13 mouse cellular contexts compared by ENCODE assay signal in the genomic region with DNA sequence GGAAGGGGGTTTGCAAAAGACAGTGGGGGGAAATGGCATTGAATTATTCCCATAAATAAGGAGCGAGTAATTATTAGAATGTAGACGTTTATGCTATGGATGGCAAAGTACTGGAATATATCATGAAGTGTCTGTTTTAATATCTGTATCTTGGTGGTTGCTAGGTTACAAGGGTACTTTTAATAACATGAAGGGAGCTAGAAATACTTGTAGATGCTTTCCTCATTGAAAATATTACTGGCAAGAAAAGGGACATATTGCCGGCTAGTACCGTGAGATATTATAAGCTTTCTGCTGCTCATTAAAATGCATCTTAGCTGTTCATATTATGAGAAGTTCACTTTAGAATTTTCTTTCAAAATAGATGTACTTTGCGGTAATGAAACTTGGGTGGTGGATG.
"Had no signal": no experiment of that assay in that cellular context is flagged by ENCODE, and none has a peak within 500 bp of the region (broad histone marks: within the 10 kb centered on the region; RNA-seq: fewer than 3 reads in every experiment).

No protein-coding gene starts in this region.

- H3K4me1 ChIP-seq: midbrain, embryonic 12.5 days had no signal

- H3K27me3 ChIP-seq: limb, embryonic 13.5 days; midbrain, embryonic 12.5 days had no signal

- H3K9me3 ChIP-seq: limb, embryonic 13.5 days; midbrain, embryonic 12.5 days had no signal

- H3K9ac ChIP-seq: limb, embryonic 13.5 days; liver, embryonic 14.5 days; midbrain, embryonic 12.5 days had no signal

- H3K4me3 ChIP-seq: limb, embryonic 13.5 days; midbrain, embryonic 12.5 days had no signal

- H3K36me3 ChIP-seq: limb, embryonic 13.5 days; midbrain, embryonic 12.5 days had no signal

- H3K4me2 ChIP-seq: limb, embryonic 13.5 days; midbrain, embryonic 12.5 days had no signal

- H3K27ac ChIP-seq: kidney, postnatal 0 days; limb, embryonic 13.5 days; liver, embryonic 14.5 days; midbrain, embryonic 12.5 days had no signal

- DNase-seq: kidney, adult 11 months; kidney, adult 9 months; kidney, postnatal 36 days; layer of hippocampus, adult 9-11 months; layer of hippocampus, postnatal 36 days; left cerebral cortex, postnatal 4 days; lung, adult 18-20 months; retina, postnatal 1 day; thymus, postnatal 4 days had no signal
